Mouse (Mus musculus) embryonic facial prominence, embryonic 11.5 days (tissue): ENCODE measurements around the gene Nav3. TPM values are rescaled to one million over a fixed set of nuclear protein-coding genes. Genes with fewer than 3 reads are reported as not detected.

Experiments used
- ATAC-seq: fragments of 200-750 bp; cut with Nextera tagmentation; replicated peaks from 2 replicates; pipeline ENCODE4 v1.8.0; 2017; ENCODE audit warnings: low read depth; ENCODE audit not compliant: insufficient number of reproducible peaks, low FRiP score, low TSS enrichment
- DNase-seq: peaks from one replicate; pipeline ENCODE4 v3.0.0-alpha.2; 2015; ENCODE audit warnings: low spot score
- H3K27ac ChIP-seq: fragments of 300-500 bp; sonication (generic); replicated peaks from 2 replicates; pipeline ENCODE4 v1.5.1; 2014; ENCODE audit warnings: mild to moderate bottlenecking, low read depth, low read length, control low read depth
- H3K27me3 ChIP-seq: fragments of 300-500 bp; sonication (generic); 2 replicates; pipeline ENCODE4 v1.6.1; 2014; ENCODE audit warnings: mild to moderate bottlenecking, low read length, moderate library complexity, mixed read lengths; ENCODE audit not compliant: control insufficient read depth, insufficient read depth
- H3K36me3 ChIP-seq: fragments of 300-500 bp; sonication (generic); replicated peaks from 2 replicates; pipeline ENCODE4 v1.6.1; 2014; ENCODE audit warnings: low read depth, mild to moderate bottlenecking, low read length, moderate library complexity, mixed read lengths; ENCODE audit not compliant: control insufficient read depth, insufficient read depth
- H3K4me1 ChIP-seq: fragments of 300-500 bp; sonication (generic); 2 replicates; pipeline ENCODE4 v1.6.1; 2014; ENCODE audit warnings: low read length, mixed read lengths; ENCODE audit not compliant: control insufficient read depth, insufficient read depth
- H3K4me2 ChIP-seq: fragments of 300-500 bp; sonication (generic); 2 replicates; pipeline ENCODE4 v1.6.1; 2014; ENCODE audit warnings: low read depth, mild to moderate bottlenecking, control low read depth, low read length, moderate library complexity
- H3K4me3 ChIP-seq: fragments of 300-500 bp; sonication (generic); 2 replicates; pipeline ENCODE4 v1.5.1; 2014; ENCODE audit warnings: low read depth, low read length, control low read depth
- H3K9ac ChIP-seq: fragments of 300-500 bp; sonication (generic); replicated peaks from 2 replicates; pipeline ENCODE4 v1.6.1; 2014; ENCODE audit warnings: mild to moderate bottlenecking, control low read depth, low read length
- H3K9me3 ChIP-seq: fragments of 300-500 bp; sonication (generic); replicated peaks from 2 replicates; pipeline ENCODE4 v1.6.1; 2016; ENCODE audit warnings: mild to moderate bottlenecking, low read length, inconsistent platforms, mixed read lengths; ENCODE audit not compliant: control insufficient read depth
- WGBS: fragments of 180-500 bp; shearing (Covaris S2); extraction: QIAGEN DNeasy Blood & Tissue Kit; methylation state at CpG from one replicate; pipeline ENCODE4 v1.1.7; 2014; 5-methylcytosine and 5-hydroxymethylcytosine counted together
- polyA plus RNA-seq: library from polyadenylated mRNA; unstranded; fragments of >200 nt; fragmentation: Nextera tagmentation; extraction: Ambion mirVana; gene quantifications from 2 replicates; pipeline ENCODE4 v1.2.1, GENCODE M21; 2014

The Nav3 gene
- polyA plus RNA-seq, 1 experiment from 2014 or later, result 3.2 TPM

DNA sequence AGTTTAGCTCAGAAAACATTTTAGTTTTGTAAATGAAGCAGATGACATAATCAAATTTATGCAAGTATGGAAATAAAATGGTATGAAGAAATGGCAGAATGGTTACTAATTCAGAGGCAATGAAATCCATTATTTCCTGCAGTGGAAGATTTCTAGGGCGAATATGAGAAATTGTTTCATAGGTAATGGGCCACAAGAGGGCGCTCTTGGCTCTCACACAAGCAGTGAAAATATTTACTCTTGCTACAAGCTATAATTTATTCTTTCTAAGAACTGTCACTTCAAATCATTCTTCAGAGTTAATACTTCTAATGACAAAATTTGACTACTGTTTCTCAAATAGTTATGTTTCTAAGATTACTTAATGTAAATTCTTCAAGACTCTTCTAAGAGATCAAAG lies 690.4 kb downstream of the Nav3 start:
- no peak for ATAC-seq
- Histone ChIP-seq H3K9me3 (no peaks in the 10 kb centered on the region), H3K27ac (no peak overlapping the region), H3K4me2 (no peak overlapping the region), H3K4me1 (no peaks in the 10 kb centered on the region), H3K4me3 (no peak overlapping the region), H3K27me3 (no peaks in the 10 kb centered on the region), H3K36me3 (no peaks in the 10 kb centered on the region), H3K9ac (no peak overlapping the region)
- WGBS, result 3% methylated on average over 2 of the region's 2 CpGs
- DNase-seq, result peak; percentile 82

DNA sequence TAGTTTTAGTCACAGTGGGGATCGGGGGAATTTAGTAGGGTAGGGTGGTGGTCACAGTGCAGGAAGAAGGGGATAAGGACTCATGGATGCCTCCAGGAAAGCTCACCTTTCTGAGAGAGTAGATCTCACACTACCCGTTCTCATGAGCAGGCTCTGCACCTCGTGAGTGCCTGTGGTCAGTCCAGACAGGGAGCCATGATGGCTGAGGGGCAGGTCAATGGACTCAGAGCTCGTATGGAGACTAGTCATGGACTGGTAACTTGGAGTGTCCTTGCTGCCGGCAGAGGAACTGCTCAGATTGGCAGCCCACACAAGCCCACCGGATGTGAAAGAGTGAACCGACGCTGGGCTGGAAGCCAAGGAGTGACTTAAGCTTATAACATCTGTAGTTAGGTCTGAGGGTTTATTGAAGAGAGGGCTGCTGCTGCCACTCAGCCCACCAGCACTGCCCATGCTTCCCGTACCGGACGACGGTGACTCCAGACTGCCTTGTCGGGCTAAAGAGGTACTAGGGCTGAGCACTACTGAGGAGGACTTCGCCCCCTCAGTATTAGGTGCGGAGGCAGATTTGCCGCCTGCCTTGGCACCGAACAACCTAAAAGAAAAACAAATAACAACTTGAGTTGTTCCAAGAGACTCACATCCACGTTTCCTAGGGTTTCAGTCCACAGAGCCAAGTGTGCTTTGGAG lies 691.4 kb downstream of the Nav3 start:
- no peaks in the 10 kb centered on the region for H3K27me3 ChIP-seq
- no peaks in the 10 kb centered on the region for H3K9me3 ChIP-seq
- H3K36me3 ChIP-seq, result no peaks in the 10 kb centered on the region
- no peak for DNase-seq
- no peak overlapping the region for H3K27ac ChIP-seq
- H3K4me2 ChIP-seq, result no peak overlapping the region
- no peak overlapping the region for H3K9ac ChIP-seq
- ATAC-seq, result no peak
- H3K4me1 ChIP-seq, result no peaks in the 10 kb centered on the region
- H3K4me3 ChIP-seq, result no peak overlapping the region
- WGBS, result 85% methylated on average over 18 of the region's 18 CpGs

DNA sequence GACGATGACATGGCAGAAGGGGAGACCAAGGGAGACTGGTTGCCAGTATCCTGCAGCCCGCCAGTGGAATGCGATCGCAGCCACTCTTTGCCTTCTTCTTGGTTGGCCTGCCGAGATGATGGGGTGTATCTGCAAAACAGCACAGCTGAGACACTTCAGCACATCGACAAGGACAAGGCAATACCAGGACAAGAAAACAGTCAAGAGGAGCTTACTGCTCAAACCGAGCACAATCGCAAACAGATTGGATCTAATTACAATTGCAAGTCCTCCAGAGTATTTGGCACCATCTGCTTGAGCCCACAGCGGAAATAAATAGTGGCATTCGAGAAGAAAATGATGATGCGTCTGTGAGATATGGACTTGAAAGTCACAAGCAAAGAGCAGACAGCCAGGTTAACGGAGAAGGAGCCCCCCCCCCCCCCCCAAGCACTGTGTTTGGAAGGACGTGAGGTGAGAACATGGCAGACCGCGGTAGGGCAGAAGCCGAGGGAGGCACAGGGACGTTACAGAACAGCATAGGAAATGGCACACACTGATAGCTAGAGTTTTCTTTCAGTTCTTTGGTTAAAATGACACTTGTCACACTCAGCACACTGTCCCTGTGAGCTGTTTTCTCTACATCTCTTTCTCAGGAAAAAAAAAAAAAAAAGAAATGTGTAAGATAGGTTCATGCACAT lies 696.9 kb downstream of the Nav3 start:
- 80% methylated on average over 17 of the region's 17 CpGs for WGBS
- no peaks in the 10 kb centered on the region for H3K9me3 ChIP-seq

DNA sequence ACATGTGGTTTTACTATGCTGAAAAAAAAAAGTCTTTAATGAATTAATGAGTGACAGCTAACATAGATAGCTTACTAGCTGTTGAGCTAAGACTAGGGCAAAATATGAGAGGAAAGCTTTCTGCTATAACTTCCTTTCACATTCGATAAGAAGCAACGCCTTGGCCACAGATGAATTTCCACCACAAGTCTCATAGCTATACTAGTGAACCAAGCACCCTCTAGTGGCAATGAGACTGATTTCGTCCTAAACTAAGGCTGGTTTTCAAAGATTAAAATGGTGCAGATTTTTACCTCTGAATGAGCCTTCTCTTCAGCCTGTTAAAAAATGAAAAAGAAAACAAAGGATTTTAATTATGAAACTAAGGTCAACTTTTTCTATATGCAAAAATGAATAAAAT lies 709.1 kb downstream of the Nav3 start:
- no peak for ATAC-seq
- no peaks in the 10 kb centered on the region for H3K9me3 ChIP-seq
- H3K27me3 ChIP-seq, result no peaks in the 10 kb centered on the region
- H3K36me3 ChIP-seq, result no peaks in the 10 kb centered on the region
- H3K4me2 ChIP-seq, result no peak overlapping the region
- no peak overlapping the region for H3K27ac ChIP-seq
- no peaks in the 10 kb centered on the region for H3K4me1 ChIP-seq
- no peak overlapping the region for H3K4me3 ChIP-seq
- WGBS, result 55% methylated on average over 3 of the region's 3 CpGs
- DNase-seq, result peak; percentile 61
- no peak overlapping the region for H3K9ac ChIP-seq

More for the DNA sequence above, 696.9 kb downstream of the Nav3 start:
- Histone ChIP-seq H3K4me2 (no peak overlapping the region), H3K9ac (no peak overlapping the region), H3K27ac (no peak overlapping the region), H3K36me3 (no peaks in the 10 kb centered on the region), H3K27me3 (no peaks in the 10 kb centered on the region), H3K4me3 (no peak overlapping the region), H3K4me1 (no peaks in the 10 kb centered on the region)
- DNase-seq (no peak), ATAC-seq (no peak)

DNA sequence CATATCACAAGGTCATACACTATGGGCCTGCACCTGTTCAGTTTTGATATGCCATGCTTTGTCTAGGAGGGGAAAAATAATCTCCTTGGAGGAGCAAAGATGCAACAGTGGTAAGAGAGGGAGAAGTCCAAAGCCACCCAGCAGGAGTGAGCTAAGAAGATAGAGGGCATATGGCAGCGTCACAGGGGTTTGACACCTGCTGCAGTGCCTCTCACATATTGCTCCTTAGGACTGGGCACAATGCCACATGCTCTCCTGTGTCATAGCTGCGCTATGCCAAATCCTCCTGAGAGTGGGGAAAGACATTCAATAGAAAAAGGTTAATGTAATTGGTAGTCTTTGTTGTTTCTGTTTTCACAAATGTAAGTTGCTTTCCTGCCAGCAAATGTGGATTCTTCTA lies 714.3 kb downstream of the Nav3 start:
- WGBS, result 90% methylated on average over 2 of the region's 2 CpGs
- no peak for DNase-seq
- Histone ChIP-seq H3K4me1 (no peaks in the 10 kb centered on the region), H3K4me2 (no peak overlapping the region), H3K27ac (no peak overlapping the region), H3K4me3 (no peak overlapping the region), H3K27me3 (no peaks in the 10 kb centered on the region), H3K9me3 (no peaks in the 10 kb centered on the region), H3K9ac (no peak overlapping the region), H3K36me3 (no peaks in the 10 kb centered on the region)
- no peak for ATAC-seq

DNA sequence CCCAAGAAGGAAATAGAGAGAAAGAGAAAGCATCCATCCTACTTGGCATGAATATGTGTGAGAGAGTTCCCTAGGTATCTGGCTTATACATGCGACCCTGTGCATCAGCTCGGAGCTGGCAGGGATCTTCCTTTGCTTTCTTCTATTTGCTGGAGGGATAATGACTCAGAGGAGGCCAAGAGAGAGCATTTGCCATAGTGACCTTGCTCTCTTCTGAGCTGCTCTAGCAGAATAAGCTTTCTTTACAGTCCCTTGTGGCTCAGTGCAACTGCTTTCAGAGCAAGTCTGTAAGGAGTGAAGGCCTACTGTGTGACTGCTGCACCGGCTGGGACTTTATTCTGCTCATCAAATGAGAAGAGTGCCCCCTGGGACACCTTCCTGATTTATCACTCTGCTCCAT lies 715.7 kb downstream of the Nav3 start:
- H3K4me1 ChIP-seq, result no peaks in the 10 kb centered on the region
- no peak overlapping the region for H3K9ac ChIP-seq
- no peaks in the 10 kb centered on the region for H3K9me3 ChIP-seq
- no peaks in the 10 kb centered on the region for H3K36me3 ChIP-seq
- DNase-seq, result no peak
- no peak overlapping the region for H3K27ac ChIP-seq
- no peak overlapping the region for H3K4me2 ChIP-seq
- no peak overlapping the region for H3K4me3 ChIP-seq
- no peak for ATAC-seq
- WGBS, result 55% methylated on average over 3 of the region's 3 CpGs
- no peaks in the 10 kb centered on the region for H3K27me3 ChIP-seq

DNA sequence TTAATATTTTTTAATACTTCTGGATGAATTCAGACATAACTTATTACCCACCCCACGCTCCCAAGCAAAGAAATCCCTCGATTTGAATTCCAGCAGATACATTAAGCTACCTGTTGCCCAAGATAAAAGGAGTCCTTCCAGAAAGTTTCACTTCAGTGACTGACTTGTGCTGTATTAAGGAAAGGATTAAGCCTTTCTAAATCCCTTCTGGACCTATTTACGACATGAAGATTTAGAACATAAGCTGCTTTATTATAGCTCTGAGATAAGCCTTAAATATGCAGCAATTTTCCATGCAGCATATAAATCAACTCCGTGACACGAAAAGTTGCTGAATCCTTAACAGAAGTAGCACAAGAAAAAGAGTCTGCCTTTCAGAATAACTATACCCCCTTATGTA lies 732.4 kb downstream of the Nav3 start:
- no peak overlapping the region for H3K4me2 ChIP-seq
- no peaks in the 10 kb centered on the region for H3K36me3 ChIP-seq
- DNase-seq (no peak), ATAC-seq (no peak)
- 77% methylated on average over 5 of the region's 5 CpGs for WGBS
- no peak overlapping the region for H3K4me3 ChIP-seq
- no peak overlapping the region for H3K9ac ChIP-seq
- H3K27me3 ChIP-seq, result no peaks in the 10 kb centered on the region
- H3K27ac ChIP-seq, result no peak overlapping the region
- H3K9me3 ChIP-seq, result no peaks in the 10 kb centered on the region
- H3K4me1 ChIP-seq, result no peaks in the 10 kb centered on the region

DNA sequence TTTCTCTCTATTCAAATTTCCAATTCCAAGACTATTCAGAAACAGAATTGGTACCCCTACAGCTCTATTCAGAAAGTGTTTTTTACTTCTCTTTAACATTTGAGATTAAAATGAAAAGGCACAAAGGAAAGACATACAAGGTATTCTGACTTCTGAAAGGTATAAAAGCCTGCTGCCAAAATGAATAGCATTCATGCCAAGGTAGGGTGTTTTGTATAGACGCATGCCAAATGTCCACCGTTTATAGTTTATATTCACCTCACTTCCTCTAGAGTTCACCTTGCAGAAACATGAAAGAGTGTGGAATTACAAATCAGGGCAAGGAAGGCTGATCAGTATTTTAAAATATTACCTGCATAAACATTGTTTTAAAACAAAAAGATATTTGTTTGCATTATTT lies 737.2 kb downstream of the Nav3 start:
- H3K4me2 ChIP-seq, result no peak overlapping the region
- H3K27ac ChIP-seq, result no peak overlapping the region
- H3K4me3 ChIP-seq, result no peak overlapping the region
- no peaks in the 10 kb centered on the region for H3K27me3 ChIP-seq
- H3K4me1 ChIP-seq, result no peaks in the 10 kb centered on the region
- no peaks in the 10 kb centered on the region for H3K9me3 ChIP-seq
- H3K36me3 ChIP-seq, result no peaks in the 10 kb centered on the region
- 78% methylated on average over 2 of the region's 2 CpGs for WGBS
- no peak overlapping the region for H3K9ac ChIP-seq
- DNase-seq, result no peak
- no peak for ATAC-seq
